Mouse (Mus musculus) adipocyte (in vitro differentiated cells): ENCODE measurements at regions not wholly inside any gene's neighbourhood (a gene's known extent, or its start where the extent isn't known, plus 50 kb on each side); places are given as distances from the start of the nearest gene placed in this dataset.

ENCODE experiments used
- DNase-seq: peaks from one replicate; pipeline ENCODE4 v3.0.0-alpha.2; 2016; ENCODE audit warnings: low spot score

DNA sequence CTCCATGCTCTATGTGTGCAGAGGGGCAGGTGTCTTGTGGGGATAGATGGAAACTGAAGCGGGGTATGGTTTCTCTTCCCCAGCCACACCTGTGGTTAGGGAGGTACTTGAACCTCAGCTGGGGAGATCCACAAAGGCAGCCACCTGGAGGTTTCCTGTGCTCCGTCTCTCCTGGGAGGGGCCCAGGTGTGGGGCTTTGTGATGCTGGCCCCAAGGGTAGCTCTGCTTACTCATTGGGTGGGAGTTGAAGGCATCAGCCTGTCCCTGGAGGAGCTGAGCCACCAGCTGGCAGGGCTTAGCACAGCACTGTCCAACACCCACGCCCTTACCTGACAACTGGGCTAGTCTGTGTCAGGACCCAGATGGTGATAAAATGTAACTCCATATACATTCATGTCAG is 81.4 kb downstream of the Lhx2 start:
- DNase-seq = no peak

DNA sequence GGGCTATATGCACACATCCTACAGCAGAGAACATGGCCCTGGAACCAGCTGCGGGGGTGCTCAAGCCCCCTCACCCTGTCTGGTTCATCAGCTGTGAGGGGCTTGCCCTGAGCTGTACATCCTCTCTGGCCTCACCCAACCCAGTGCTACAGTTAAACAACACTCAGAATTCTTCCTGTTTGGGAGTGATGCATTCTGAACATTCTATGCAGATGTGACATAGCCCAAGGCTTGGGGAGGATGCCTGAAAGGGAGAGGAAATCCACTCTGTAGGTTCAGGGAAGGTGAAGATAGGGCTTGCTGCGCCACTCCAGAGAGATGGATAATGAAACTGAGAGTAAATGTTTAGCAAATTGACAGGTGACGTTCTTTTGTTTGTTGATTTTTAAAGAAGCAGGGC is 83.3 kb downstream of the Lhx2 start:
- DNase-seq = no peak

DNA sequence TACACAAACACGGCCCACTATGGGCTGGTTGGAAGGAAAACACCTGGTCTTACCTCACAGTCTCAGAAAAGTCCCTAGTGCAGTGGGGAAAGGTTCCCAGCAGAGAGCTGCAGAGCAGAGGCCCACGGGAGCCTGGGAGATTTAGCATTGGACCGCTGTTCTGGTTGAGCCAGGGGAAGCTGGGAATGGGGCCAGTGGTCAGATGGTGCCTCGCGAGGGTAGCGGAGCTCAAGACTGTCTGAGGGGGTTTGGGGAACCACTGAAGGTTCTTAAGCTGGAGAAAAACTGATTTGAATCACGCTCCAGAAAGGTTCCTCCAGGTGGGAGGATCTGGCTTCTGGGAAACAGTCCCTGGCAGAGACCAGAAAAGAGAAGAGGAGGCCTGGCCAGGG is 84.8 kb downstream of the Lhx2 start:
- no peak for DNase-seq

DNA sequence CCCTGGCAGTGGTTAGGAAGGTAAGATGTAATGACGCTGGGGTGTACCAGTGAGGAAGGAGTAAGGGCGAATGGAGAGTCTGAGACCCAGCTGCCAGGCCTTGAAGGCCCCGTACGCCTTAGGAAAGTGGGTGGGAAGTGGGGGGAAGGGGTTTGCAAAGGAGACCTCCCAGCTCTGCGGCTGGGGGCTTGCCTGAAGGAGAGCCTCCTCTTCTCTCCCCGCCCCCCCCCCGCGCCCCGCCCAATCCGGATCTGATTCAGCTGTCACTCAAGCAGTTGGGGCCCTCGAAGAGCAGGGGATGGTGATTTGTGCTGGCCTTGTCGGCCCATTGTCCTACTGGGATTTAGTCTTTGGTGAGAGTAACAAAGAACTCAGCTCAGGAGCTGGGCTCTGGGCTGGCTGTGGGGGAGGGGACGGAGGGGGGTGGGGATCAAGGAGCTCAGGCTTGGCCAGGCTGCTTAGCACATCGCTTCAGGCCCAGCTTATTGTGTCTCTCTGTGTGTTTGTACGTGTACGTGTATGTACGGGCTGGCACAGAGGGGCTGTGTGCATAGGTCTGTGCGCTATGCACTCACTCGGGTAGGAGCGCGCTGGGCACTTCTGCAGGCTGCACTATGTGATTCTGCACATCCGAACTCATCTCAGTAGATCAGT is 85.3 kb downstream of the Lhx2 start:
- DNase-seq = no peak

DNA sequence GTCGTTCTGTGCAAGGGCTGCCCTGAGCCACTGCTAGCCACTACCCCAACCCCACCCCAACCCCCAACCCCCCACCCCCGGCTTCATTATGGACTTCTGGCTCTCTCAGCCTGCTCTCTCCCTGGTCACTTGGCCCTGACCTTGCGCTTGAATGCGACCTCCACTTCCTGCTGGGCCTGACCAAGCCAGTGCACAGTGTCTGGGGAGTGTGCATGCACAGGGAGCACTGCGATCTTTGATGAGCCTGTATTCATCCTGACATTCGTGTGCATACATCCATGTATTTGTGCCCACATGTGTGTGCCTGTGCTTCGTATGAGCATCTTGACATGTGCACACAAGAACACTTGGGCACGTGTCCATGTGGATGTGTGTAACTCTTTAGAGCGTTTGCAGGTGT is 85.9 kb downstream of the Lhx2 start:
- DNase-seq = no peak

DNA sequence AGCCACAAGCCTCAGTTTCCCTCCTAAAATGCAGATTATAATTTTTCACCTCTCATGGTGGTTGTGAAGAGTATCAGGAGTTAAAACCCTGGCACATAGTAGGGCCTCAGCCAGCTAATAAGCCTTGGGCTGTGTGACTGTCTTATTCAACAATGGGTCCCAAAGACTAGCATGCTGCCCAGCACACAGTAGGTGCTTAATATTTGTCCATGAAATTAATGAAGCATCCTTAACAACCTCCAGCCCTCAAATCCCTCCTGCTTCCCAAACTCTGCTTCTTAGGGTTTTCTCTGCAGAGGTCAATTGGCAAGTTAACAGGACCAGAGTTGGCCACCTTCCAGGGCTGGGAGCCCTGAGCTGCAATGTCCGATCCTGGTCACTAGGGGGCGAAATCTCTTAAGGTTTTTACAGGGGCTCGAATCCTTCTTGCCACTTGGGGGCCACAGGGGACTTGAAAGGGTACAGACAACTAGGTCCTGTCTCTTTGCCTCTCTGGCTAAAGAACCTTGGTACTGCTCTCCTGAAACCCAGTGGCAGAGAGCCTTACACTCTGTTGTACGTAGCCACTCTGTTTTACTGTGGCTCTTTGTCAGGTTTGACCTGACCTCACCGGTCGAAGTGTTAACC is 81.6 kb upstream of the Nek6 start:
- peak; percentile 82 for DNase-seq

DNA sequence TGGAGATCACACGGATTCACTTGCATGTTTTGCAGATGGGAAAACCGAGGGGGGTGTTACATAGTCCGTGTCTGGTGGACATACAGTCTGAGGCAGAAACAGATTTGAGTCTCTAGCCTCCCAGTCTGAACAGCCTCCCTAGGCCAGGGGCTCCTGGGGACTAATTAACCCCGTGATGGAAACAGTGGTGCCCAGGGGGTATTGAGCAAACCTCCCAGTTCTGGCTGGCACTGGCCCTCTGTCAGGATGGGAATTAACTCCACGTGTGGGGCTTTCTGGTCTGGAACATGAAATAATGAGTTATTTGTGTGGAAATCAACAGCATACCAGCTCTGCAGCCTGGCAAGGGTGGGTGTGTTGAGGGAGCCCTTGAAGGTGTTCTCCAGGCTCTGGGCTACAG is 79.9 kb upstream of the Nek6 start:
- DNase-seq = no peak

DNA sequence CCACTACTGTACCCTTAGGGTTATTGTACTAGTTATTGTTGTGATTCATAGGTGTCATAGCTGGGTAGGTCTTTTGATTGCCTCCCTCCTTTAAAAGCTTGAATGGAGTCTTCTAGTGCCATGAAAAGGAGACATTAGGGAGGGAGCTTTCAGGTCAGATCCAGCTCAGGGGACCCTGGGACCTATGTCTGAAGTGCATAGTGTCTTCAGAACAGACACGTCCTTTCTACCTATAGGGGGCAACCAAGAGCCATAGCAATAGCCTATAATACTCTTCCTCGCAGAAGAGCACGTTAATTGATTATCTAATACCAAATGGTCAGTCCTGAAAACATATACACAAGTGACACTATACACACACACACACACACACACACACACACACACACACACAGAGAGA is 77.7 kb upstream of the Nek6 start:
- DNase-seq = peak; percentile 37

DNA sequence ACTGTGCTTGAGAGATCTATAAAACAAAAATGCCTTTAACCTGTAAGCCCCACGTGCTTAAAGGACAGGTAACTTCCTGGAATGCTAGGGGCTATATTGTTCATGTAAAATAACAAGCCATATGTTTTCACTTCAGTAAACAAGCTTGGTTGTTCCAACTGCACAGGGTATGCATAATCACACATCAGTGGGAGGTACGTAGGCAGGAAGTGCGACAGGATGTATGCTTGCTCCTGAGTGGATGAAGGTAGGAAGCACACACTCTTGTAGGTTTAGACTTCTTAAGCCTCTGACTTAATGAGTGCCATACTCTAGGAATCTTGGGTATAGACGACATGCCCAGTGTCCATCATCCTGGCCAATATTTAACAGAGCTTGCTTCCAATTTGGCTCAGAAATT is 74.7 kb upstream of the Nek6 start:
- DNase-seq = no peak

DNA sequence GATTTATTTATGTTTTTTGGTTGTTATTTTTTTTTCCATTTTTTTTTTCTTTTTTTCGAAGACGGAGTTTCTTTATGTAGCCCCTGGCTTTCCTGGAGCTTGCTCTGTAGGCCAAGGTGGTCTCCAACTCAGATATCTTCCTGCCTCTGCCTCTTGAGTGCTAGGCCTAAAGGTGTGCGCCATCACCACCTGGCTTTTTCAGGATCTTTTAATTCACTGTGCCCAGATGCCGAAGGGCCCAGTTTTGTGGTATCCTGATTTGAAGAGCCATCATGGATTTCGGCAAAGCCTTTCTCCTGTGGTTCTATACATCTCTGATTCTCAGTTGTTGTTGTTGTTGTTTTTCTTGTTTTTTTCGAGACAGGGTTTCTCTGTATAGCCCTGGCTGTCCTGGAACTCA is 72.3 kb upstream of the Nek6 start:
- DNase-seq = no peak

DNA sequence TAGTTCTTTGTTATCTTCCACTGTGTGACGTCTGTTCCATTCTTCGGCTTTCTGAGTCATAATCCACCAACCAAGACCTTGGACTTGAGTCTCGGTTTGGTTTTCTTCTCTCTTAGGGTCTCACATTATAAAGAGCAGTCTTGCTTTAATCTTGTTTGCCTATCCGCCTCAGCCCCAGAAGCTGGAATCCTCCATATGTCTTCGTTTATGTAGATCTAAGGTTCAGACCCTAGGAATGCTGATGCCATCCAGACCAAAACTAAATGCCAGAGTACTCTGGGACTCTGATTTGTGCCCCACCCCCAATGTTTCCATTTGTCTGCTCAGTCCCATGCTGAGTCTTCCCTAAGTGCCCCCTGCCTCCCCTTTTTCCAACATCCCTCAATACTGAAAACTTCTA is 71.5 kb upstream of the Nek6 start:
- DNase-seq = no peak

DNA sequence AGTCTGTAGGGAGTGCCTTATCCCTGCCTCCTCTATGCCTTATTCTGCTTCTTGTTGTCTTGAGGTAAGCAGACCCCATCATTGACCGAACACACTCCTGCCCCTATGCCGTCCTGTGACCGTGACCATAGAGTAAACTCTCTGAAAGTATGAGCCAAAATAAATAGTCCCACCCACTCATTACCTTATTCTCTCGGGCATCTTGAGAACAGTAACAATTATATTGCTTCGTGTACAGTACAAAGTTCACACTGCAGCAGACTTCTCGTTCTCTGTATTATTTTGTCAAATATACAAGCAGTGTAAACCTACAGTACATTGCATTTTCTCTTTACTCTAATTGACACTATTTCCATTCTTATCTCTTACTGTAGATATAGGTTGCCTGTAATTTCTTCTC is 62.4 kb upstream of the Nek6 start:
- no peak for DNase-seq

DNA sequence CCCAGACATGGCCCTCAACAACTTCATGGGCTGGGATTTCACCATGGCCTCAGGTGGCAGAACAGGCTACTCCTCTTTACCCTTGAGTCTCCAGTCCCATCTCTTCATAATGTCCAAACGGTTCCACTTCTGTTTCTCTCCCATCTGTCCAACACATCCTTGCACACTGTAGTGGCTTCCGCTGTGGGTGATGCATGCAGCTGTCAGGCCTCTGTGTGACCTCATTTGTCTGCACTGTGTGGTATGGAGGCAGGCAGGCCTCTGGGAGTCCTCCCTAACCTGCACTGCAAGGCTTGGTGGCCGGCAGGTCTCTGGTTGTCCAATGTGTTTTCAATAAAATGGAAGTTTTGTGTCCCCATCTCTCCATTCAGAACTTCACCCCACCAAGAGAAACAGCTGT is 54.9 kb upstream of the Nek6 start:
- no peak for DNase-seq

DNA sequence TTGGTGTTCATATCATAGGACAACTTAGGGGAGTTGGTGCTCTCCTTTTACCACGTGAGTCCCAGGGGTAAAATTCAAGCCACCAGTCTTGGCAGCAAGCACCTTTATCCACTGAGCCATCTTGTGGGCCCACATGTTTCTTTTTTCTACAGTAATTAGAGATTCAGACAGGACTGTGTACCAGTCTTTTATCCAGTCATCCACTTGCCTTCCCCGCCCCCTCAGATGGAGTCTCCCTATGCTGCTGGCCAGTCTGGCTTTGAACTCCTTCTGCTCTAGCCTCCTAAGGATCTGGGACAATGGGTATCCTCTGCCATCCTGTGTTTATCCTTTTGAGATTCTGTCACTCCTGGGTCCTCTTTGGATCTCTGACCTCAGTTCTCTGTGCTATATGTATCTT is 51.1 kb upstream of the Nek6 start:
- no peak for DNase-seq

DNA sequence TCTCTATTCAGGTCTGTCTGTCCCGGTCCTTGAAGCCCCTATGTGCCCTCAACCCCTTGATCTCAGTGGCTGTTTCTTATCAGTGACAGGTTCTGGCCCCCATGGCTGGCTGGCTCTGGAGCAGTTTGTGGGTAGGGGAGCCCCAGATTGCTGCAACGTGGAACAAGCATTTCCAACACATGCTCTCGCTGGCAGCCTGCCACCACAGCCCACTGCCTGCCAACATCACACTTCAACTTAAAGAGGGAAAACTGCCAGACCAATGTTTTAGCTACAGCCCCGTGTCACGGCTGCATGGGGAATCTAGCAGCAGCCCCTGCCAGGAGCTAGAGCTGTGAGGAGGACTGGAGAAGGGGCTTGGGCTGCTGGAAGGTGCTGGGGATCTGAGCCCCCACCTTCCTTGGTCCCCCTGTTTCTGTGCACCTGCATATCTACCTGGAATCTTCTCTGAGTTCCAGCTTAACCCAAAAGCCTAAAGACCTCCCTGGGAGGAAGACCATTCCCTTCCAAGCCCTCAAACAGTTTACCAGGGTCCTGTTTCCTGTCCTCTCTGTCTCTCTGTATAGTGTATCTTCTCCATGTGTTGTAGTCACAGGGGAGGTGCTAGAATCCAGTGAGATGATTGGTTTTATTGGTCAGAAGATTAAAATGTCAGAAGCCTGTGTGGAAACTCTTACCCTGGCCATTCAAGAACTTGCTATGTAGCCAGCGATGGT is 50.5 kb upstream of the Nek6 start:
- peak; percentile 46 for DNase-seq
